Mouse (Mus musculus): ENCODE measurements around the gene Hebp2. TPM values are rescaled to one million over a fixed set of nuclear protein-coding genes. Genes with fewer than 3 reads are reported as not detected.
A peak's percentile ranks its signal among the peaks of the same experiment; 100 is the strongest.

Hebp2 gene
- total RNA-seq, 2 experiments from 2014 or later, result 3.0 to 3.1 TPM

- DNase-seq (ENCODE audit: low spot score in 2 of 2), result no peak
- intact Hi-C loops (cut with DNase I), result loop anchor here (5.0 kb wide), 2 partner anchors 43 to 288 kb away; no protein-coding TSS in a partner anchor
These were observed 20.6 kb downstream of the Hebp2 start for GRCm38 (mm10) chr10:18525311-18525710.

DNA sequence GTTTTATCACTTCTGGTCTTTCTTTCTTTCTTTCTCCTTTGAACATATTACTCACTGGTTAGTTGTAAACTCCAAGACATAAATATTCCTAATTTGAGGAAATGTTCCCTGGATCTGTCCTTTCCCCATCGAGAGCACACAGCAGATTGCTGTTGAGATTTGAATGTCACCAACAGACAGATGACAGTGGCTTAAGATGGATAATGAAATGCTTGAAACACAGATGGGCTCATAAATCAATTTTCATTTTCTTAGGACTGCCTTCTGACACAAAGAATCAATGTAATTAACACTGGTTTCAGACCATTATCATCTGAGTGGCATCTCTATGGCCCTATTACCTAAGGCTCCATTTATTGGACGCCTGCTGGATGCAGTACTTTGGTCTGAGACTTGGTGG is 23.3 kb downstream of the Hebp2 start:
- intact Hi-C loops (cut with DNase I), result no loop called here
- DNase-seq (ENCODE audit: low spot score in 2 of 2), result no peak

- intact Hi-C loops (cut with DNase I), result no loop called here
These were observed 34.4 kb downstream of the Hebp2 start for GRCm38 (mm10) chr10:18511496-18511895.

DNA sequence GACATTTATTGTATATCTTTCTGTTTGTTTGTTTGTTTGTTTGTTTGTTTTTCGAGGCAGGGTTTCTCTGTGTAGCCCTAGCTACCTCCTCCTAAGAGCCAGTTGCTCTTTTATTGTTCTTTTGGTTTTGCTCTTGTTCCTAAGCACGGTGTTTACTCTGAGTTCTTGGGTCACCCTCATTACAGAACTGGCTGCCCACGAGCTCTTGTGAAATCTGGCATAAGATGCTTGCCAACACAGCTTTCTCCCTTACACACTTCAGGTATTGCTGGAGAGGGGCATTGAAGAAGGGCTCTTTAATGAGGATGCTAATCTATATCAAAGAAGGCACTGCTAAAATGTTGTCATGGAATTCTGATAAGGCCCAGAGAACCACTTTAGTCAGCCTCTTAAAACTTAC is 35.2 kb downstream of the Hebp2 start:
- intact Hi-C loops (cut with DNase I), result no loop called here
- no peak for DNase-seq (ENCODE audit: low spot score in 2 of 2)

More at GRCm38 (mm10) chr10:18511496-18511895, 34.4 kb downstream of the Hebp2 start:
- DNase-seq (ENCODE audit: low spot score in 2 of 2), result no peak

GRCm38 (mm10) chr10:18508586-18508985 is 37.3 kb downstream of the Hebp2 start:
- intact Hi-C loops (cut with DNase I), result no loop called here
- DNase-seq (ENCODE audit: low spot score in 2 of 2), result peak; percentile 60 to 81

DNA sequence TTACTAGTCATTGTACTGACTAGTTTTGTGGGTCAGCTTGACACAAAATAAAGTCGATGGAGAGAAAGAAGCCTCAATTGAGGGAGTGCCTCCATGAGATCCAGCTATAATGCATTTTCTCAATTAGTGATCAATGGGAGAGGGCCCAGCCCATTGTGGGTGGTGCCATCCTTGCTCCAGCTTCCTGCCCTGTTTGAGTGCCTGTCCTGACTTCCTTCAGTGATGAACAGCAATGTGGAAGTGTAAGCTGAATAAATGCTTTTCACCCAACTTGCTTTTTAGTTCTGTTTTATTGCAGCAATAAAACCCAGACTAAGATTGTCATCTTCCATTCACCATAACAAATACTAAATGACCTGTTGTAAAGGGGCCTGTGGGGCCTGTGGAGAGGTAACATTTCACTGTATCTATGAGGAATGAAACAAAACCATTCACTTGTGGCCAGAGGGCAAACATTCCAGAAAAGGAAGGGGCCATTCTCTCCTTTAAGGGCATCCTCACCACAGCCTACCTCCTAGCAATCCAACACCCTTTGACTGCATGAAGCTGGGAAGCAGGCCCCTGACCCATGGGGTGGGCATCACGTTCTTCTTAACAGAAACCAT is 37.9 kb downstream of the Hebp2 start:
- DNase-seq (ENCODE audit: low spot score in 2 of 2), result no peak
- intact Hi-C loops (cut with DNase I), result no loop called here

DNA sequence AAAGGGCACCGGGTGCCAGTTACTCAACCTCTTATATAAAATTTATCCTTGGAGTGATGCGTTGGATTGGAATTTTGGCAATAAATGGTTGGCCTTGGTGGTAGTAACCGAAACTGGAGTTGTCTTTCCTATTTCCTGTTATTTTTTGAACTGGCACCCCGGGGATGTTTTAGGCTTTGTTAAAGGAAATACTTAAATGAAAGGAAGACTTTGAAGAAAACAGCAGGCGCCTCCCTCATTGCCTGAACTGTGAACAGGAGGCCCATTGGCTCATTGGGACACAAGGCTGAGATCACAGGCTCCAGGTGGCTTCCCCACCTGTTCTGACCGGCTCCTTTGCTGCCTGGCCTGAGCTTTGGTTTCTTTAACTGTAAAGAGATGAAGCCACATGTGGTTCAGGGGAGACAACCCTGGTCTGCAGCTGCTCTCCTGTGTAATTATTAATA is 39.4 kb downstream of the Hebp2 start:
- DNase-seq (ENCODE audit: low spot score in 2 of 2), result no peak
- intact Hi-C loops (cut with DNase I), result no loop called here

GRCm38 (mm10) chr10:18505690-18506089 is 40.2 kb downstream of the Hebp2 start:
- no peak for DNase-seq (ENCODE audit: low spot score in 2 of 2)
- intact Hi-C loops (cut with DNase I), result no loop called here

DNA sequence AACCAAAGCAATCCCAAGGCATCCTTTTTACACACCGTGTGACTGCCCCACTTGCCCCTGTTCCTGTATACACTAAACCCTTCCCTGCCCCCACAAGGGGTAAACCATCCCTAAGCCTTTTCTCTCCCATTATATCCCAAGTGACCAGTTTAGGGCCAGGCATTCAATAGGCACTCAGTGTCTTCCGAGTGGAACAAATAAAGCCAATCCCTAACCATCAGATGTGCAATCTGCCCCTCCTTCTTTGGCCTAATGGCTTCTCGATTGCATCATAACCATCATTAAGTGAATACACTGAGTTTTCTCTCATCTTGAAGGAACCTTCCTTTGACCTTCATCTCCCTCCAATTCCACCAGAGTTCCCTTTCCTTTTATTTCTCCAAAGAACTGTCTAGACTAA is 43.9 kb downstream of the Hebp2 start:
- no peak for DNase-seq (ENCODE audit: low spot score in 2 of 2)
- intact Hi-C loops (cut with DNase I), result no loop called here

GRCm38 (mm10) chr10:18497066-18497465 is 48.8 kb downstream of the Hebp2 start:
- DNase-seq (ENCODE audit: low spot score in 2 of 2), result no peak
- intact Hi-C loops (cut with DNase I), result no loop called here

GRCm38 (mm10) chr10:18494249-18494648 is 51.6 kb downstream of the Hebp2 start:
- intact Hi-C loops (cut with DNase I), result no loop called here
- no peak for DNase-seq (ENCODE audit: low spot score in 2 of 2)

- intact Hi-C loops (cut with DNase I), result no loop called here
- DNase-seq (ENCODE audit: low spot score in 2 of 2), result no peak
These were observed 52.6 kb downstream of the Hebp2 start for GRCm38 (mm10) chr10:18493010-18493894.

DNA sequence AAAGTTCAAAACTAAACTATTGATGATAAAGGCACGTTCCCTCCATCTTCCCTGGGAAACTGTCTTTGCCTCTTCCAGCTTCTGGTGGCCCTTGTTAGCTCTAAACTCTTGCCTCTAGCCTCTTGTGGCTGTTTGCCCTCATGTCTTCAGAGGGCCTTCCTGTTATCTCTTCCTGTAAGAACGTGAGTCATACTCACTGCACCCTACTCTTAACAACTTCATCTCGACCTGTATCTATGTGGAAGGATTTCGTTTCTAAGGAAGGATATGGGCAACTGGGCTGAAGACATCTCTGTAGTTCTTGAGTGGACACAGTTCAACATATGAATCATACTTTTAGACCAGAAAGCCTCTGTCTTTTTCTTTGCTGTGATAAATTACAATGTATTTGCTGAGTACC is 53.9 kb downstream of the Hebp2 start:
- intact Hi-C loops (cut with DNase I), result no loop called here
- no peak for DNase-seq (ENCODE audit: low spot score in 2 of 2)

GRCm38 (mm10) chr10:18489936-18490335 is 55.9 kb downstream of the Hebp2 start:
- DNase-seq (ENCODE audit: low spot score in 2 of 2), result no peak
- intact Hi-C loops (cut with DNase I), result no loop called here

Other genes with a start within 250 kb of the Hebp2 start
- gene Nhsl1, start 227.1 kb downstream of the Hebp2 start, total RNA-seq (2021), result 10 to 100 TPM; 45.8 to 49.3 TPM
- 100 to 1,000 TPM; 104 to 116 TPM for gene Arfgef3, start 197.9 kb upstream of the Hebp2 start, total RNA-seq (2021)
- gene Gm4922, start 240.7 kb upstream of the Hebp2 start, total RNA-seq (2021), result not detected

Data from left cerebral cortex, postnatal 14 days (tissue).